Mouse (Mus musculus): ENCODE data around the gene 1700012A03Rik. TPM values are rescaled to one million over a fixed set of nuclear protein-coding genes. Genes with fewer than 3 reads are reported as not detected.

1700012A03Rik gene
- polyA plus RNA-seq, 1 experiment from 2014 or later = not detected

DNA sequence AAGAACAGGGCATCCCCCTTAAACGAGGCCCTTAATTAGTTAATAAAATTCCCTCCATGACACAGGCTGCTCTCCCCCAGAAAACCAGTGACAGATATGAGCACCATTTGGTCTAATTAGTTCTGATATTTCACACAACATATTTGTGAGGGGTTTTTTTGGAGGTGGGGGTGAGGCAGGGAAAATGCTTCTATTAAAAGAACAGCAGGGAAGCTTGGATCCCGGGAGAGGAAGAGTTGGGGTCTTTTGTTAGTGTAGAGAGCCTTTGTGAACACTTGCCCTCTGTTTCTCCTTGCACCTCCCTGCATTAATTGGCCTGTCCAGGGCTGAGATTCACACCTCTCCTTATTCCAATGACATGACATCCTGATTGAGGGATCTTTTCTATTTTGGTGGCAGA is 6.5 kb downstream of the 1700012A03Rik start:
- Histone ChIP-seq H3K27ac (replicated peaks; ENCODE audit: low read depth, low read length) (no peak overlapping the region), H3K27me3 (ENCODE audit: control insufficient read depth, insufficient read depth, low read length) (no peaks in the 10 kb centered on the region), H3K9me3 (replicated peaks; ENCODE audit: control insufficient read depth, low read length) (no peaks in the 10 kb centered on the region), H3K4me2 (ENCODE audit: low read depth, low read length) (no peak overlapping the region), H3K4me1 (ENCODE audit: control insufficient read depth, insufficient read depth, low read length) (no peaks in the 10 kb centered on the region), H3K4me3 (ENCODE audit: low read depth, low read length) (no peak overlapping the region), H3K9ac (replicated peaks; ENCODE audit: low read length) (no peak overlapping the region), H3K36me3 (replicated peaks; ENCODE audit: control insufficient read depth, insufficient read depth, low read depth, low read length) (no peaks in the 10 kb centered on the region)
- ATAC-seq (replicated peaks; ENCODE audit: insufficient number of reproducible peaks, low FRiP score, low TSS enrichment, low read depth) = no peak
- DNase-seq (ENCODE audit: low spot score) = no peak
- WGBS = 41% methylated on average over 2 of the region's 2 CpGs

DNA sequence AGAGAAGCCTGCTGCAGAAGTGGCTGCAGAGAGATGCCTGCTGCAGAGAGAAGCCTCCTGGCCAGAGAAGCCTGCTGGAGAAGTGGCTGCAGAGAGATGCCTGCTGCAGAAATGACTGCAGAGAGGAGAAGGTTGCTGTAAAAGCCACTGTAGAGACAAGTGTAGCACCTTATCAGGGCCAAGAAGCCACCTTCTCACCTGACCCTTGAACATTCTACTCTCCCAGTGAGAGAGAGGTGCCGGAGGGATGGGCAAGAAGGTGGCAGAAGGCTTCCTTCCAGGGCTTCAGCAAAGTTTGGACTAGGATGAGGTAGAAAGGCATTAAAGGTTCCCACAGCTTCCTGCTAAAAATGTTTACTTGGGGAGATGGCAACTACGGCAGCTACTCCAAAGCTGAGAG is 8.5 kb downstream of the 1700012A03Rik start:
- no peak overlapping the region for H3K4me2 ChIP-seq (ENCODE audit: low read depth, low read length)
- no peaks in the 10 kb centered on the region for H3K36me3 ChIP-seq (replicated peaks; ENCODE audit: control insufficient read depth, insufficient read depth, low read depth, low read length)
- no peak overlapping the region for H3K9ac ChIP-seq (replicated peaks; ENCODE audit: low read length)
- 85% methylated on average over 2 of the region's 2 CpGs for WGBS
- no peak overlapping the region for H3K27ac ChIP-seq (replicated peaks; ENCODE audit: low read depth, low read length)
- ATAC-seq (replicated peaks; ENCODE audit: insufficient number of reproducible peaks, low FRiP score, low TSS enrichment, low read depth) (no peak), DNase-seq (ENCODE audit: low spot score) (no peak)
- no peaks in the 10 kb centered on the region for H3K27me3 ChIP-seq (ENCODE audit: control insufficient read depth, insufficient read depth, low read length)
- no peaks in the 10 kb centered on the region for H3K4me1 ChIP-seq (ENCODE audit: control insufficient read depth, insufficient read depth, low read length)
- no peak overlapping the region for H3K4me3 ChIP-seq (ENCODE audit: low read depth, low read length)
- no peaks in the 10 kb centered on the region for H3K9me3 ChIP-seq (replicated peaks; ENCODE audit: control insufficient read depth, low read length)

DNA sequence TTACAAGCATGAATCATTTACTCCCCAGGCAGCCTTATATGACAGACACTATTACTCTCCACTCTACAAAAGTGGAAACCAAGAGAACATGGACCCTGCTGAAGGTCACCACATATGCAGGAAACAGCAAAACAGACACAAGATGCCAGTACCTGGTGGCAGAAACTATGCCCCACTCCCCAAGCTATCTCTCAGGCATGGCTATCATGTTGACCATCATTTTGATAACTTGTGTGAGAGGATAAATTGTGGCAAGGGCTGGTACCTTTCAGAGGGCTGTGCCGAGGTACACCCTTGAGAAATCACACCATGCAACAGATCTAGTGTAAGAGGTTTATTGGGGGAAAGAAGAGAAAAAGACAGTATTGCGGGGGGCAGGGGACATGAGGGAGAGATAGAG is 10.6 kb downstream of the 1700012A03Rik start:
- Histone ChIP-seq H3K4me1 (ENCODE audit: control insufficient read depth, insufficient read depth, low read length) (no peaks in the 10 kb centered on the region), H3K9me3 (replicated peaks; ENCODE audit: control insufficient read depth, low read length) (no peaks in the 10 kb centered on the region), H3K36me3 (replicated peaks; ENCODE audit: control insufficient read depth, insufficient read depth, low read depth, low read length) (no peaks in the 10 kb centered on the region), H3K4me2 (ENCODE audit: low read depth, low read length) (no peak overlapping the region), H3K27ac (replicated peaks; ENCODE audit: low read depth, low read length) (no peak overlapping the region), H3K27me3 (ENCODE audit: control insufficient read depth, insufficient read depth, low read length) (no peaks in the 10 kb centered on the region), H3K4me3 (ENCODE audit: low read depth, low read length) (no peak overlapping the region), H3K9ac (replicated peaks; ENCODE audit: low read length) (no peak overlapping the region)
- WGBS = 91% methylated on average over 2 of the region's 2 CpGs
- ATAC-seq (replicated peaks; ENCODE audit: insufficient number of reproducible peaks, low FRiP score, low TSS enrichment, low read depth) = no peak
- DNase-seq (ENCODE audit: low spot score) = no peak

DNA sequence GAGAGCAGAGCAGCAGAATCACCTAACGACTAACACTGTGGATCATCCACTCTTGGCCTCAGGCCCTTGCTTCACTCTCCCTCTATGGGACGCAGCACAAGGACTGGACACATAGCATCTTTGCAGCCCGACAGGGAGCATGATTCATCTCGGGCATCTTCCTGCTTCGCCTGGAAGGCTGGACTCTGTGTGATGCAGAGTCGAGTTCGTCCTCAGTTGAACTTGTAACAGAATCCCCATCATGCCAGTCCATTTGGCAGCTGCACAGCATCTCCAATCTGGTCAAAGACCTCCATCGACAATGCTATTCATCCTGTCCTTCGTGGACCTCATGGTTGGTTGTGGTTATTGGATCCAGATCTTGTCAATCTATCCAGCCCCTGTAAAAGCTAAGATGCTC is 11.2 kb downstream of the 1700012A03Rik start:
- H3K9me3 ChIP-seq (replicated peaks; ENCODE audit: control insufficient read depth, low read length) = no peaks in the 10 kb centered on the region
- H3K36me3 ChIP-seq (replicated peaks; ENCODE audit: control insufficient read depth, insufficient read depth, low read depth, low read length) = no peaks in the 10 kb centered on the region
- H3K27me3 ChIP-seq (ENCODE audit: control insufficient read depth, insufficient read depth, low read length) = no peaks in the 10 kb centered on the region
- ATAC-seq (replicated peaks; ENCODE audit: insufficient number of reproducible peaks, low FRiP score, low TSS enrichment, low read depth) = no peak
- H3K9ac ChIP-seq (replicated peaks; ENCODE audit: low read length) = no peak overlapping the region
- no peak overlapping the region for H3K27ac ChIP-seq (replicated peaks; ENCODE audit: low read depth, low read length)
- DNase-seq (ENCODE audit: low spot score) = no peak
- WGBS = 86% methylated on average over 9 of the region's 9 CpGs
- no peak overlapping the region for H3K4me2 ChIP-seq (ENCODE audit: low read depth, low read length)
- no peaks in the 10 kb centered on the region for H3K4me1 ChIP-seq (ENCODE audit: control insufficient read depth, insufficient read depth, low read length)
- no peak overlapping the region for H3K4me3 ChIP-seq (ENCODE audit: low read depth, low read length)

DNA sequence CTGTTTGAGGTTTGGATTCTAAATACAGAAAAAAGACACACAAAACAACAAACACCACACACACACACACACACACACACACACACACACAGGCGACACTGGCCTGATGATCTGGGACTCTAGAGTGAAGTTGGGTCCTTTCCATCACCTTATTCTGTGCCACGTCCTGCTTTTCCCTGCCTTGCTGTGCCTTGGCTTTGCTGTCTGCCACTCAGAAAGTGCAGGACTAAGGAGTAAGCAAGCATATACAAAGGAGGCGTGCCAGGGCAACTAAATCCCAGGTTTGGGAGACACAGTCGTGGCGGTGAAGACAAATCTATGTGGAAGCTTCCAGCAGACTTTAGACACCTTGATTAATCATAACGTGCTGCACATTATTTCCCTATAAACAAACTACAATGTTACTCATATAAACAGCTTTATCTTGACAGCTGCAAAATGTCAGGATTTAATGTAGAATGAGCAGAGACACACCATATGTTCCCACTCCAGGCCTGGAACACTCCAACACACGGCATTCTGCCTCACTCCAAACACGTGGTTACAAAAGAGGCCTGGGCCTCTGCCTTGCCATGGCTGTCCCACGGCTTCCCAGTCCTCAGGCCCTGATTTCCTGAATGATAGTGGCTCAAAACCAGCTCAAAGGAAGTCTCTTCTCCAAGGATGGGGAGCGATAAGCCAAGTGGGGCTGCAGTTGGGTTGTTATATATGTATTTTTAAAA is 15.9 kb downstream of the 1700012A03Rik start:
- H3K9me3 ChIP-seq (replicated peaks; ENCODE audit: control insufficient read depth, low read length) = no peaks in the 10 kb centered on the region
- H3K4me3 ChIP-seq (ENCODE audit: low read depth, low read length) = no peak overlapping the region
- 82% methylated on average over 10 of the region's 10 CpGs for WGBS
- H3K4me2 ChIP-seq (ENCODE audit: low read depth, low read length) = no peak overlapping the region
- ATAC-seq (replicated peaks; ENCODE audit: insufficient number of reproducible peaks, low FRiP score, low TSS enrichment, low read depth) (no peak), DNase-seq (ENCODE audit: low spot score) (no peak)
- H3K27ac ChIP-seq (replicated peaks; ENCODE audit: low read depth, low read length) = no peak overlapping the region
- no peaks in the 10 kb centered on the region for H3K27me3 ChIP-seq (ENCODE audit: control insufficient read depth, insufficient read depth, low read length)
- H3K36me3 ChIP-seq (replicated peaks; ENCODE audit: control insufficient read depth, insufficient read depth, low read depth, low read length) = no peaks in the 10 kb centered on the region
- no peak overlapping the region for H3K9ac ChIP-seq (replicated peaks; ENCODE audit: low read length)
- no peaks in the 10 kb centered on the region for H3K4me1 ChIP-seq (ENCODE audit: control insufficient read depth, insufficient read depth, low read length)

DNA sequence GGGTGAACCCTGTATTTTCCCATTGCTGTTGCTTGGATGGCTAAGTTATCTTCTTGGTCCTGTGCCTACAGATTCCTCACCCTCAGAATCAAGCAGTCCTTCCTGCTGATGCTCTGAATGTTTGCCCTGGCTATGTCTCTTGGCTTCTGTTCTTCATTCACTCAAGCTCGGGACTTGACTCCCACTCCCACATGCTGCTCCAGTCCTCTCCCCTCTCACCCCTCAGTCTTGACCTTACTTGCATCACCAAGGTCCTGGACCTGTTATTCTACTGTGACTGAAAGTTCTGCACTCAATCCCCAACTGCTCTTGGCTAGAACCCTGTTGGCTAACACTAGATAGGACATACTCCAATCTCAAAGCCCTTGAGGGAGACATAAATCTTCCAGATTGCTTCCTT is 22.1 kb downstream of the 1700012A03Rik start:
- Histone ChIP-seq H3K36me3 (replicated peaks; ENCODE audit: control insufficient read depth, insufficient read depth, low read depth, low read length) (no peaks in the 10 kb centered on the region), H3K27ac (replicated peaks; ENCODE audit: low read depth, low read length) (no peak overlapping the region), H3K4me3 (ENCODE audit: low read depth, low read length) (no peak overlapping the region), H3K4me1 (ENCODE audit: control insufficient read depth, insufficient read depth, low read length) (no peaks in the 10 kb centered on the region), H3K27me3 (ENCODE audit: control insufficient read depth, insufficient read depth, low read length) (no peaks in the 10 kb centered on the region), H3K4me2 (ENCODE audit: low read depth, low read length) (no peak overlapping the region), H3K9me3 (replicated peaks; ENCODE audit: control insufficient read depth, low read length) (no peaks in the 10 kb centered on the region), H3K9ac (replicated peaks; ENCODE audit: low read length) (no peak overlapping the region)
- no peak for ATAC-seq (replicated peaks; ENCODE audit: insufficient number of reproducible peaks, low FRiP score, low TSS enrichment, low read depth)
- DNase-seq (ENCODE audit: low spot score) = no peak
- 72% methylated on average over 1 of the region's 1 CpGs for WGBS

DNA sequence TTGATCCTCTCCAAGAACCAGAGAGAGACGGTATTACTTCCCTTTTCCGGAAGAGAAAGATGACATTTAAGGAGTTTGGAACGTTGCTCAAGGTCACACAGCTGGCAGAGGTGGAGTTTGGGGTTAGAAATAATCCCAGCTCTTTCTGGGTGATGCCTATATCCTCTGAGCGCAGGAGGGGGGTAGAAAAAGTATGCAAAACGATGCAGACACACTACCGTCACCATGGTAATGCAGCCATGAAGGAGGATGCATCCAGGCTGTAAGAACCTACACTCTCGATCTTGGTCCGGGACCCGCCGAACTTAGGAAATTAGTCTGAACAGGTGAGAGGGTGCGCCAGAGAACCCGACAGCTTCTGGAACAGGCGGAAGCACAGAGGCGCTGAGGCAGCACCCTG is 43.3 kb downstream of the 1700012A03Rik start:
- no peak for ATAC-seq (replicated peaks; ENCODE audit: insufficient number of reproducible peaks, low FRiP score, low TSS enrichment, low read depth)
- DNase-seq (ENCODE audit: low spot score) = no peak
- H3K27ac ChIP-seq (replicated peaks; ENCODE audit: low read depth, low read length) = no peak overlapping the region
- no peak overlapping the region for H3K4me2 ChIP-seq (ENCODE audit: low read depth, low read length)
- H3K9ac ChIP-seq (replicated peaks; ENCODE audit: low read length) = no peak overlapping the region
- no peaks in the 10 kb centered on the region for H3K36me3 ChIP-seq (replicated peaks; ENCODE audit: control insufficient read depth, insufficient read depth, low read depth, low read length)
- H3K27me3 ChIP-seq (ENCODE audit: control insufficient read depth, insufficient read depth, low read length) = no peaks in the 10 kb centered on the region
- no peaks in the 10 kb centered on the region for H3K9me3 ChIP-seq (replicated peaks; ENCODE audit: control insufficient read depth, low read length)
- no peak overlapping the region for H3K4me3 ChIP-seq (ENCODE audit: low read depth, low read length)
- WGBS = 84% methylated on average over 10 of the region's 14 CpGs
- no peaks in the 10 kb centered on the region for H3K4me1 ChIP-seq (ENCODE audit: control insufficient read depth, insufficient read depth, low read length)

DNA sequence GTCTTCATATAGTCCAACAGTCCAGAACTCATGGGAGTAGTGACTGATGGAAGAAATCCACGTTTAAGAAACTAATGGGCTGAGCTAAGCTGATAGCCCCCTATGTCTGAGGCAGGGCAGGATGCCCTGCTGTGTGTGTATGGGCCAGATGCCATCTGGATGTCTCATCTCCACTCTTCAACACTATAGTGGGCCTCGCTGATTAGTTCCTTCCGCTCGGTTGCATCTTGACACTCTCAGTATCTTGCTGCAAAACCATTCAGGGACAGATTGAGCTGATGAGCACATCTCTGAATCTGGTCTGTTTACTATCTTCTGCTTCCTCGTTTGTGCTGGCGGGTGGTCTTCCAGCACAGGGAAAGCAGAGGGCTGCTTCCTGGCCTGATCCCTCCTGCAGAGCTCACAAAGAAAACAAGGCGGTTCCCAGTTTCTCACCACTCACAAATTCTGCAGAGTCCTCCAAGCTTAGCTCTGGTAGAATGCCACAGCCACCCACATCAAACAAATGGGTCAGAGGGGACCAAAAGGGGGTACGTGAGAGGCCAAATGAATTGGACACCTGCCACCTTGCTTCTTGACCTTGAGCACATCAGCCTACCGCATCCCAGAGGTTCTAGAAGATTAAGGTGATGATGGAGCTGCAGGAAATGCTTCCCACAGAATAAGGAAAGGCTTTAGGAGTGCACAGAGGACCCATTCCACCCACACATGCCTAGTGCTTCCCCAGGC is 55.7 kb downstream of the 1700012A03Rik start:
- Histone ChIP-seq H3K4me2 (ENCODE audit: low read depth, low read length) (no peak overlapping the region), H3K4me3 (ENCODE audit: low read depth, low read length) (no peak overlapping the region), H3K4me1 (ENCODE audit: control insufficient read depth, insufficient read depth, low read length) (no peaks in the 10 kb centered on the region), H3K27me3 (ENCODE audit: control insufficient read depth, insufficient read depth, low read length) (no peaks in the 10 kb centered on the region), H3K36me3 (replicated peaks; ENCODE audit: control insufficient read depth, insufficient read depth, low read depth, low read length) (no peaks in the 10 kb centered on the region), H3K9me3 (replicated peaks; ENCODE audit: control insufficient read depth, low read length) (no peaks in the 10 kb centered on the region), H3K9ac (replicated peaks; ENCODE audit: low read length) (no peak overlapping the region), H3K27ac (replicated peaks; ENCODE audit: low read depth, low read length) (no peak overlapping the region)
- 55% methylated on average over 9 of the region's 9 CpGs for WGBS
- no peak for DNase-seq (ENCODE audit: low spot score)
- no peak for ATAC-seq (replicated peaks; ENCODE audit: insufficient number of reproducible peaks, low FRiP score, low TSS enrichment, low read depth)
